Mouse (Mus musculus) kidney, adult 9 months (tissue): Measurements from ENCODE around the gene Tbl3.

ENCODE experiments used
- DNase-seq: peaks from one replicate; pipeline ENCODE4 v3.0.0; 2022

The Tbl3 gene

DNA sequence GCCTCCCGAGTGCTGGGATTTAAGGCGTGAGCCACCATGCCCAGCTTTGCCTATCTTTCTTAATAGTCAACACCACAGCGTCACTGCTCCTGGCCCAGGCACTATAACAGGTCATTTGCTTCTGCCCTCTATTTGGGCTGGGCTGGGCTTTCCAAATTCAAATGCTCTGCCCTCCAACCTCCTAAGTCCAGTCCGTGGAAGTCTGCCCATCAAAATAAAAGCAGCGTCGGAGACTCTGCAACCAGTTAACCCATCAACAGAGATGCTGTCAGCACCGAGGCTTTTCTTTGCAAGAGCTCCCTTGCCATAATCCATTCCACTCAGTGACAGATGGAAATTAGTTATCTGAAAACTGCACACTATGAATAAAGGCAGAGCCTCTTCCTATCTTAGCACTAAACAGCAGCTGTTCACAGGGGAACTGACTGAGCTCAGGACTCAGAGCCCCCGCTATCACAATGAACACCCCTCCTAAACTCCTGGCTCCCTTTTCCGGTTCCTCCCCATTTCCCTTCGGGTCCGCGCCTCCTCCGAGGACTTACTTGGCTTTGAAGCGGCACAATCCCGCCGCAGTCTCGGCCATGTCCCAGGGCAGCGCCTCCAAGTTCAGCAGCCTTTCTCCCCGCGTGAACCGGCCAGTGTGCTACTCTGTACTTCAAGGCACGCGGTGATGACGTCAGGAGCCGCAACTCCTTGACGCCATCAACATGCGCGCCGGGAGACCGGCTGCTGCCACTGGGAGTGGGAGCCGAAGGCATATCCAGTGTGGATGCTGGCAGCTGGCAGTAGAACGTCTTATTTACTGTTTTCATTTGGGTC lies at the start of gene Tbl3:
TSS of gene Tbl3 (minus strand) at position 679 of the 819 bp plus-strand sequence.
- DNase-seq: peak; percentile 95

DNA sequence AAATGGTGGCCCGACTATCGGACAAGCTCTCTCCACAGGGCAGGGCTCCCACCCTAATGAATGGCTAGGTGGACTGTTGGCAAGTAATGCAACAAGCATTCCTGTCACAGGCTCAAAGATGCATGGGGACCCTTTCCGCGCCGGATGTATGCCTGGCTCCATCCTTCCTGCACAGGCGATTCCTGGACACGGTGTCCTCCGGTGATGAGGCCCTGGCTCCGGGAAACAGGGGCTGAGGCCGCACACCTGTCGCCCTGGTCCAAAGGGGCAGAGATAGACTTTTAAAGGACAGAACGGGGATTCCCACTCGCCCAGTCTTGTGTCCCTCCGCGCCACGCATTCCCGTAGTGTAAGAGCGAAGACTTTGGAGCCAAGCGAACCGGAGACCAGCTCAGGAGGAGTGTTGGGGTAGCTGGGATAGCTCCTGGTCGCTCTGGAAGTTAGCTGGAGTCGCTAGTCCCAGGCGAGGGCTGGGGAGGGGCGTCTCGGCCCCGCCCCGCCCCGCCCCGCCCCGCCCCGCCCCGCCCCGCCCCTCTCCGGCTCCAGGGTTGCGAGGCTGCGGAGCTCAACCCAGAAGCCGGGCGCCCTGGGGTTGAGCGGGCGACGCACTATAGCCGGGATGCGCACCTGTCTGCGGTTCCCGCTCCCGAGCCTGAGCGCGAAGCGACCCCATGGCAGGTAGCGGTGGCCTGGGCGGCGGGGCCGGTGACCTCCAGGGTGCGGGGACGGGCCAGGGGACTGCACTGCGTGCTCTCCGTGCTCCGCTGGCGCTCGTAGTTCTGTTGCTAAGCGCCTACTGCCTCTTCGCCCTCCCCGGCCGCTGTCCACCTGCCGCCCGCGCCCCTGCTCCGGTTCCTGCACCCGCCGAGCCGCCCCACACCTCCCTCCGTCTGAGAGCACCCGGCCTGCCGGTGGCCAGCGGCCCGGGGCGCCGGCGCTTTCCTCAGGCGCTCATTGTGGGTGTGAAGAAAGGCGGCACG lies 45.2 kb upstream of the Tbl3 start, which contains the start of gene Hs3st6:
TSS of gene Hs3st6 (plus strand) at position 574 of the 980 bp plus-strand sequence.
- no peak for DNase-seq

DNA sequence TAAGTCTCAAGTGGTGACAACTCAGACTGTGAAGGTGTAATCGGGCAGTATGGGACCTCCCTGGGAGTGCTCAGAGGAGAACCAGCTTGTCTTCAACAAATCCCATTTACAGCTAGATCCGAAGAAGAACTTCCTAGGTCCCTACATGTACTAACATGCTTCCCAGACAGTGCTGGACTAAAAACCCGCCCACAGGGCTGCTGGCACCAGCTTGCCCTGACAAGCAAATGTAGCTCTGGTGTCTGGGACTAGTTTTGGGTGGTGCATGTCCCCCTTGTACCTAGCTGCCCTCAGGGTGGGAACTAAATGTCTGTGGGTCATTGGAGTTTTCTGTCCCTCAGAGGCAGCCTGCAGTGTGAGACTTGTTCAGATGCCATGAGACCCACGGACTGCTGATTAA lies 44.1 kb upstream of the Tbl3 start:
- no peak for DNase-seq

DNA sequence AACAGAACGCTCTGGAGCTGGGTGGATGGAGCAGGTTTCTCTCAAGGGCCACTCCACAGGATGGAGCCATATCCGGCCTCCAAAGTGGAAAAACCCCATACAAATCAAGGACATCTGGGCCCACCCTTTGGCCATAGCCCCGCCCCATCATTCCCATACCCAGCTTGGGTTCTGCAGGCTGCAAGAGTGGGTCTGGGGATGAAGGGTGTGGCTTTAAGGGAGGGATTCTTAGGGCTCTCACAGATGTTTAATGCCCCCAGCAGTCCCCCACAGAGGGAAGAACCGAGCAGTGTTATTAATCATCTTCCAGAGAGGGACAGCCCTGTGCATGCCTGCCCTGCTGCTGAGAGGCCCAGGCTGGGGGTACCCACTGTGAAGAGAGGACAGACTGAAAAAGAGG lies 39.5 kb upstream of the Tbl3 start:
- DNase-seq: no peak

DNA sequence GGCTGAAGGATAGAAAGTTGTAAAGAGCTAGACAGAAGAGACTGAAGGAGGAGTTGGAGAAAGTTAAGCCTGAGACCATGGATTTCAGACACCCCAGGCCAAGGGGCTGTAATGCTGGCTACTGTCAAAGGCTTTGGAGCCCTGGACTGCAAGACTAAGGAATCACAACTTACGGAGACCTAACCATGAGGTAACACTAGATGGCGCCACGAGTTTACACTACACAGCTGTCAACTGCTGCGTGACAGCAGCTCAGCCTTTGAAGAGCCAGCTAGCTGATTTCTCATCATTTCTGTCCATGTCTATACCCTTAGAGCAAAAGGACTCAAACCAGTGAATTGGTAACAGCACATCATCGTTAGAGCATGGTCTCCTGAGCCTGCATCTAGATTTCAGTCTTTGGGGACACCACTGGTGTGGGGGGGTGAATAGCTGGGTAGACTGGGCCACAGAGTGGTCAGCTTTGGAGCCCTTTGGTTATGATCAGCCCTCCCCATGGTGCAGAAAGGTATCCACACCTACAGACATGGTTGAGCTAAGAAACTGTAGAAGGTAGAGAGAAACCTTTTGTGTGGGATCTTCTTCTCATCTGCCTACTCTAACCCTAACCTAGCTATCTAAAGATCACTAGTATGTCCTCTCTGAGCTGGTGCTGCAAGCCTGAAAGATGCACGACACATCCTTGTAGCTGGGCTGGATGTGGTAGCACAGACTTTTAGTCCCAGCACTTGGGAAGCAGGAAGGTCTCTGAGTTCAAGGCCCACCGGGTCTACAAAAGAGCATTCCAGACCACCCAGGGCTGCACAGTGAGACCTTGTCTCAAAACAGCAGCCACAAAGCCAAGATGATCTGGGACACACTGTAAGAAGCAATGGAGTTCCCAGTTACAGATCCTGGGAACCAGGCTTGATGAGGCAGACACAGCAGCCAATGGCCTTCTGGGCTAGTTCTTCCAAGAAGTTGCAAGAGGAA lies 38.4 kb upstream of the Tbl3 start:
- DNase-seq: peak; percentile 92

DNA sequence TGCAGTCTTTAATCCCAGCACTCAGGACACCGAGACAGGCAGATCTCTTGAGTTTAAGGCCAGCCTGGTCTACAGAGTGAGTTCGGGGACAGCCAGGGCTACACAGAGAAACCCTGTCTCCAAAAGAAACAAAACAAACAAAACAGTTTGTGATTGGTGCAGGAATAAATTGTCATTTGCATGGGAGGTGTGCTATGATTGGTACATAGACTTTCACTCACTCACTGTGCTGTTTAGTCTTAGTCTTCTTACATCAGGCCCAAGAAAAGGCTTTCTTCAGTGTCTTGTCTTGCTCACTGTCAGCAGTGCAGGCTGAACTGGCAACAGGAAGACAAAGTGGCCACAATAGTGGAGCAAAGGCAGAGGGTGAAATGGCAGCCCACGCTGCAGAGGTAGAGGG lies 36.9 kb upstream of the Tbl3 start:
- no peak for DNase-seq

DNA sequence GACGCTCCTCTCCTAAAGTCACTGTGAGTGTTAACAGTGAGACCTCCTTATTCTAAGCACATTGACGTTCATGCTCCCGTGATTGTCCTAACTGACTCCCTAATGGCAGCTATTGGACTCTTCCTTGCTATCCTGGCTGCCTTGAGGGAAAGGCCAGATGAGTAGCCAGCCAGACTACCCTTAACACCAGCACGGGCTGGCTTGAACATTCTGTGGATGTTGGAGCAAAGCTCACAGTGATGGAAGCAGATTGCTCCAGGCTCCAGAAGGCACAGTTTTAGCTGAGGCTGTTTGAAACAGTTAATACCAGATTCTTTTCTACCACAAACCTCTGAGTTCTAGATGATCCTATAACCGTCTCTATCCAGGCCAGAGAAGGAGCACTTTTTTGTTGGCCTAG lies 36.4 kb upstream of the Tbl3 start:
- DNase-seq: no peak

DNA sequence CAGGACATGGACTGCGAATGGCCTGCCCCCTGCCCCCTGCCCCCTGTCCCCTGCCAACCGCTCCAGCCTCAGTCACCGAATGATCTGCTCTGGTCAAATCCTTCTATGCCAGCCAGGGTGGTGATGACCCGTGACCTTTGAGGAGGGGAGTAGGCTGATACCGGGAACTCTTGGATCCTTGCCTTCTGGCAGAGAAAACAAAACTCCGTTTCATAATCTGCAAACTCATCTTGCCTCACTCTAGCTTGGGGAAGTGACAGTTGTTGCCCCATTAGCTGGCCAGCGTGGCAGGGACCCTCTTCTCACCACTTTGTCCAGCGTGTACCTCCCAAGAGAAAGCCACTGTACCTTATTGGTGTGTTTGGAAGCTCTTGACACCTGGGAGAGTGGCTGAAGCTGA lies 34.8 kb upstream of the Tbl3 start:
- no peak for DNase-seq

DNA sequence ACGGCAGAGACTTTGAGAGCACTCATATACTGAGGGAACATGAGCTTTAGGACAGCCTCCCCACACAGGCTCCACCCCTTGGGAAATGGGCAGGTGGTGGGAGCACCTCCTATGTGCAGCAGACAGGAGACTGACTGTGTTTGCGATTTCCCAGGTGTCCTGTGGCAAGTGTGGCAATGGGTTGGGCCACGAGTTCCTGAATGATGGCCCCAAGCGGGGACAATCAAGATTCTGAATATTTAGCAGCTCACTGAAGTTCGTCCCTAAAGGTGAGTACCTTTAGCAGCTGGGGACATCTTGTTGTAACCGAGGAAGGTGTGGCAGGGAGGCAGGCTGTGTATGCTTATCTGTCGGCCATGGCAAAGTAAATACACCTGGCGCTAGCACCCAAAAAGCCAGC lies 32.5 kb upstream of the Tbl3 start:
- no peak for DNase-seq

DNA sequence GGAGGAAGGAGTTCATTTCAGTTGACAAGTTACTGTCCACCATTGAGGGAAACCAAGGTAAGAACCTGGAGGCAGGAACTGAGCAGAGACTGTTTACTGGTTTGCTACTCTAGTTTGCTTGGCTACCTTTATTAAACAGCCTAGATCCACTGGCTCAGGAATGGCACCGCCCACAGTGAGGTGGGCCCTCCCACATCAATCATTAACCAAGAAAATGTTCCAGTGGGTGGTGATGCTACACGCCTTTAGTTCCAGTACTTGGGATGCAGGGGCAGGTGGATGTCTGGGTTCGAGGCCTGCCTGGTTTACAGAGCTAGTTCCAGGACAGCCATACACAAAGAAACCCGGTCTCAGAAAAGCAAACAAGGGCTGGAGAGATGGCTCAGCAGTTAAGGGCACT lies 30.8 kb upstream of the Tbl3 start:
- peak; percentile 93 for DNase-seq

DNA sequence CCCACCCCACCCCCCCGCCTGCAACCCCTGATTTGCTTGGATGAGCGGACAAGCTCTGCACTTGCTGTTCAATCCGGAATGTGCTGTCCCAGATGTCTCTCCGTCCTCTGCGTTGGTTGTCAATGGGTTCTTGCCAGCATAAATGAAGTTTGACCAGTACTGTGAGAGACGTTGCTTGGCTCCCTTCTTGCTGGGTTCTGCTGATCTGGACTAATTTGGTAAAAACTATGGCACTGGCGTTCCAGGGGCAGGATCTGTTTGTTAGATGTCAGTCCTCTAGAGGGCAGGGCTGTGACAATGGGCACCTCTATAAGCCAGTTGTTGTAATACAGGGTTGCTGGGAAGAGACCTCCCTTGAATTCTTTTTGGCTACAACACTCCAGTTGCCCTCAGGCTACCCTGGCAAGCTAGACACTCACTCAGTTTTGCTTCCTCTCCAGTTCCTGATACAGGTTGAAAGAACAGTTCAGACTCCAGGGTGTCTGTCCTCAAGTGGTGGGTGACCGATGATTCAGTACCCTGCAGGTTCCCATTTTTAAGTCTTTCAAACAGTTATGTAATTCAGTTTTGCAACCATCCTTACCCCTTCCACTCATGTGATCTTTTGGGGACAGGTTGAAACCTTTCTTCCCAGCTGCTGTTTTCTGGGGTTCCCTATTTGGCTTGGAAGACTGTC lies 29.8 kb upstream of the Tbl3 start:
- DNase-seq: peak; percentile 78

DNA sequence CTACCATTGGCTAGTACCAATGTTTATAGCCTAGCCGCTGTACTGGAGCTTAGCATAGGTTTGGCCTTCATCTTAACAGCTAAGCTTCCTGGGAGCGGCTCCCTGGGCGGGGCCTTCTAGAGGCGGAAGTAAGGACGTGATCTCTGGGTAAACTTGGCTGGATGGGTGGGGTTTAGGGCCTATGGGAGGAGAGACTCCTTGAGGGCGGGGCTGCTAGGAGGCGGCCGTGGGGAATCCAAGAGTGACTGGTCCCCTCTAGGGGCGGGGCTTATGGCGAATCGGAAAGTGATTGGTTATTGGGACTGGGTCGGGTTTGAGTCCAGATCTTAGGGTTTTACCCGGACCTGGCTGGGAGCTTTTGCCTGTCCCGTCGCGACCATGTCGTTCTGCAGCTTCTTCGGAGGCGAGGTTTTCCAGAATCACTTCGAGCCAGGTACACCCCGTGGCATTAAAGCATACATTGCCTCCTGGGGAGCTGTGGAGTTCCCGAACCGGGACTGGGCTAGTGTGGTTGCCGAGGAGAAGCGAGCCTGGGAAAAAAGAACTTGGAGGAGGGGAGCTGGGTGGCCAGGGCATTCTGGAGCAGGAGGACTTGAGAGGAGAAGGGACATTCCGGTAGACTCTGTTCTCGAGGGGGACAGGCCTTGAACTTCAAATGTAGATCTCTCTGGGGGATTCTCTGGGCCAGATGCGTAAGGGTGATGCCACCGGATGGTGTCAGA lies 29.0 kb upstream of the Tbl3 start, which contains the start of gene Msrb1:
TSS of gene Msrb1 (plus strand) at position 313 of the 722 bp plus-strand sequence.
- peak; percentile 99 for DNase-seq

DNA sequence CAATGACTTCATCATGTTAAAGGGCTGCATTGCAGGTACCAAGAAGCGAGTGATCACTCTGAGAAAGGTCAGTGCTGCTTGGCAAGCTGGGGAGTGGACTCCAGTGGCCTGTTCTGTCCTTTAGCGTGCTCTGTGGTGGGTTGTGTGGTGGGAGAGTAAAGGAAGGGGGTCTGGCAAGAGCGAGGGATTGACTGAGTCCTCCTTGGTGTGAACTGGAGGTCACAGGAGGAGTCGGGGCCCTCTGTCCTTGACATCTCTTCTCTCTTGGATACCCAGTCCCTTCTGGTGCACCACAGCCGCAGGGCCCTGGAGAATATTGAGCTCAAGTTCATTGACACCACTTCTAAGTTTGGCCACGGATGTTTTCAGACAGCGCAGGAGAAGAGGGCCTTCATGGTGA lies 28.0 kb upstream of the Tbl3 start:
- DNase-seq: no peak

DNA sequence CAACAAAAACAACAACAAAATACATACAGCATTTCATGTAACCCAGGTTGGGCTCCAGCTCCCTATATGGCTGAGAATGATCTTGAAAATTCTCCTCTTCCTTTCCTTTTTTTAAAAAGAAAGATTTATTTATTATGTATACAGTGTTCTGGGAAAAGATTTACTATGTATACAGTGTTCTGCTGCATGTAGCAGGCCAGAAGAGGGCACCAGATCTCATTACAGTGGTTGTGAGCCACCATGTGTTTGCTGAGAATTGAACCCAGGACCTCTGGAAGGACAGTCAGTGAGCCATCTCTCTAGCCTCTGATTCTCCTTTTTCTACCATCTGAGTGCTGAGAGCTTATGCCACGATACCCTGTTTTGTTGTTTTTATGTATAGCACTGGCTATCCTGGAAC lies 27.1 kb upstream of the Tbl3 start:
- DNase-seq: no peak

DNA sequence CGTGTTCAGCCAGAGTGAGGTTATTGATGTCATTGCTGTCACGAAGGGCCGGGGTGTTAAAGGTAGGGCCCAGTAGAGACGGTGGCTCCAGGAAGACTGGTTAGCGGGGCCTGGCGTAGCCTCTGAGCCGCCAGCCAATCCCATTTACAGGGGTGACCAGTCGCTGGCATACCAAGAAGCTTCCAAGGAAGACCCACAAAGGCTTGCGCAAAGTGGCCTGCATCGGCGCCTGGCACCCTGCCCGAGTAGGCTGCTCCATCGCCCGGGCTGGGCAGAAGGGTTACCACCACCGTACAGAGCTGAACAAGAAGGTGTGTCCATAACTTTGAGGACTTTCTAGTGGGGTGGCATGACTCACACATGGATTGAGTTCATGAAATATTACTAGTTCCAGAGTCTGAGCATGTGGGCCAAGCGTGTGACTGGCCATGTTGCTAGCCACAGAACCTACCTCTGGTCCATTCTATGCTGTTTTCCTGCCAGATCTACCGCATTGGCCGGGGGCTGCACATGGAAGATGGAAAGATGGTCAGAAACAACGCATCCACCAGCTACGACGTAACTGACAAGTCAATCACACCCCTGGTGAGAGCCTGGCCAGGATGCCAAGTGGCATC lies 26.1 kb upstream of the Tbl3 start:
- peak; percentile 24 for DNase-seq

DNA sequence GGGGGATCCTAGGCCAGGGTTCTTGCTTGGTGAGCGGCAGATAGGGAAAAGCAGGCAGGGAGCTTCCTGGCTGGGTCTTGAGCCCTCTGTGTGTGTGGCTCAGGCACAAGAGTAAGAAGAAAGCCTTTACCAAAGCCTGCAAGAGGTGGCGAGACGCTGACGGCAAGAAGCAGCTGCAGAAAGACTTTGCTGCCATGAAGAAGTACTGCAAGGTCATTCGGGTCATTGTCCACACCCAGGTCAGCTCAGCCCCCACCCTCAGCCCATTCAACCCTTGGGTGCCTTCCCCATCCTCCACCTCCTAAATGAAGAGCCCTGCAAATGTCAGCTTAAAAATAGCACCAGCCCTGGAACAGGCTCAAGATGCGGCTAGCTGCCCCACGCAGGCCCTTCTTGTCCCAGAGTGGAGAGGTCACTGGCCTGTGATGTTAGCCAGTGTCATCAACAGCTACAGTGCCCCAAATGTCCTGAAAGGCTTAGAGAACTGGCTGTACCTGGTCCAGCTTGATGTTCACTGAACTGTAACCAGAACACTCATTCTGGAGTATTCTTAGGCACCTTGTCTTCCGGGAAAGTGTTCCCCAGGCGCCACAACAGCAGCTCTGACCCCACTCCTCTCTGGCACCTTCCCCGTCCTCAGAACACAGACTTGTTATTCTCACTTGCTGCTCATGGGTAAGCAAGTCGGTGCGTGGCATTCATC lies 24.9 kb upstream of the Tbl3 start:
- DNase-seq: peak; percentile 67

DNA sequence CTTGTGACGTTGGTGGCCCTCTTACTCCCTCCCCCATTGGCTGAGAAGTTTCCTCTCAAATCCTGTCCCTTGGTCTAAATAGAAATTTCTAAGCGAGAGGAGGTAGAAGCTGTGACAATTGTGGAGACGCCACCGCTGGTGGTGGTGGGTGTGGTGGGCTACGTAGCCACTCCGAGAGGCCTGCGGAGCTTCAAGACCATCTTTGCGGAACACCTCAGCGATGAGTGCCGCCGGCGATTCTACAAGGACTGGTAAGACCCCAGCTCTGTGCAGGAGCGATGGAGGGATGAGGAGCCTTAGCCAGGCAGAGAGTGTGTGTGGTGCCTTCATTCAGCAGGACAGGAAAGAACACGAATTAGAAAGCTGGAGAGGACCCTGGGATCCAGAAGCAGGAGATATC lies 23.3 kb upstream of the Tbl3 start:
- no peak for DNase-seq

DNA sequence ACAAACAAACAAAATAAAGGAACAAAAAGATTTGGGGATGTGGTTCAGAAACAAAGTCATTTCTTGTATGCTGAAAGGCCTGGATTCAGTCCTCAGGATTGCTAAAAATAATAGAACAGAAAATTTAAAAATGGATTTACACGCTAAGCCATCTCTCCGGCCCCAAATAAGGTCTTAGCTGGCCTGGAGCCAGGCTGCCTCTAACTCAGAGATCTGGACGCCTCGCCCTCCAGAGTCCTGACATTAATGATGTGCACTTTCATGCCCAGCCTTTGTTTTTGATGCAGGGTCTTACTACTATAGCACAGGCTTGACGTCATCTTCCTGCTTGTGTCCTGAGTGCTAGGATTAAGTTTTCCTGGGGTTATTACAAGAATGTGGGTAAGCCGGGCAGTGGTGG lies 21.6 kb upstream of the Tbl3 start:
- no peak for DNase-seq

DNA sequence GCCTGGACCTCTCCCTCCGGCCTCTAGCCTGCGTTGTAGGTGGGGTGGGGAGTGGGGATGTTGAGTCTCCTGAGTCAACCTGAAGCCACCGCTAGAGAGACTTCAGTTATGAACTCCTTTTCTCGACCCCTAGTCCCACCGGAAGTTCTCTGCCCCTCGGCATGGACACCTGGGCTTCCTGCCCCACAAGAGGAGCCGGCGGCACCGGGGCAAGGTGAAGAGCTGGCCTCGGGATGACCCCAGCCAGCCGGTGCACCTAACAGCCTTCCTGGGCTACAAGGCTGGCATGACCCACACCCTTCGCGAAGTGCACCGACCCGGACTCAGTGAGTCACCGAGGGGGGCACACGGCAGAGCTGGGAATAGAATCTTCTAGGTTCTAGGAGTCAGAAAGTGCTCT lies 20.7 kb upstream of the Tbl3 start:
- DNase-seq: no peak

DNA sequence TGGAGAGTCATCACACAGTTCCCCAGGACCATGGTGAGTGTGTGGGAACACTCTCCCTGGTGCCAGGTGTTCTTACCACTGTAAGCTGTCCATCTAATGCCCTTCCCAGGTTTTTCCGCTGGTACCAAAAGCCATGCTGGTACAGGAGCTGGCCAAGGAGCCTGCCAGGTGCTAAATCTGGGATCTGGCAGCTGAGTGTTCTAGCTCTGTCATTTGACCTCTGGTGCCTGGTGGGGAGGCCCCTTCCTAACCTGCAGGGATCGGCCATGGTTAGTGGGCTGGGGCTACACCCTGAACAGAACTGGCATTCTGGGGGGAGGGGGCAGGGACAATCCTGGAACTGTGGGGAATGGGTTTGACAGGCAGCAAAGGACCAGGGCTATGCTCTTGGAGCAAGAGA lies 20.2 kb upstream of the Tbl3 start, which contains the start of gene Rpl3l:
TSS of gene Rpl3l (plus strand) at position 203 of the 400 bp plus-strand sequence.
- DNase-seq: no peak
